Comparison of ENCODE assay signal across 11 mouse cellular contexts in genomic region chr16:23251445-23251773, GRCm38 (mm10). TPM values are rescaled to one million over a fixed set of nuclear protein-coding genes. Genes with fewer than 3 reads are reported as not detected.
A peak's percentile ranks its signal among the peaks of the same experiment; 100 is the strongest.
DNase-seq lines count a peak whose midpoint lies in the region; ATAC-seq lines count a peak whose summit lies in the region.
"Had no signal": no experiment of that assay in that cellular context is flagged by ENCODE, and none has a peak within 500 bp of the region (broad histone marks: within the 10 kb centered on the region; RNA-seq: fewer than 3 reads in every experiment).

No protein-coding gene starts in this region.

- 39% methylated on average over 2 of the region's 2 CpGs for WGBS in neural tube, embryonic 12.5 days
- WGBS in forebrain, embryonic 16.5 days = 75% methylated on average over 2 of the region's 2 CpGs
- WGBS in limb, embryonic 13.5 days = 77% methylated on average over 2 of the region's 2 CpGs
- WGBS in stomach, embryonic 16.5 days = 61% methylated on average over 2 of the region's 2 CpGs

- H3K9me3 ChIP-seq in neural tube, embryonic 12.5 days = no peaks in the 10 kb centered on the region
- no peaks in the 10 kb centered on the region for H3K9me3 ChIP-seq in forebrain, embryonic 16.5 days (ENCODE audit: control insufficient read depth, low read length)
- no peaks in the 10 kb centered on the region for H3K9me3 ChIP-seq in limb, embryonic 13.5 days
- H3K9me3 ChIP-seq in stomach, embryonic 16.5 days (replicated peaks; ENCODE audit: control insufficient read depth, low read length) = no peaks in the 10 kb centered on the region

- H3K4me1 ChIP-seq in neural tube, embryonic 12.5 days = peaks cover 49% of the 10 kb centered on the region
- peaks cover 32% of the 10 kb centered on the region for H3K4me1 ChIP-seq in forebrain, embryonic 16.5 days (replicated peaks; ENCODE audit: control insufficient read depth, insufficient read depth, low read length)
- peaks cover 50% of the 10 kb centered on the region for H3K4me1 ChIP-seq in limb, embryonic 13.5 days
- peaks cover 28% of the 10 kb centered on the region for H3K4me1 ChIP-seq in stomach, embryonic 16.5 days (ENCODE audit: control insufficient read depth, insufficient read depth, low read length)

- ATAC-seq in neural tube, embryonic 12.5 days (ENCODE audit: low FRiP score, low read depth) = peak; percentile 60; the same call in 1 of the 2 replicates
- peak; percentile 27 for ATAC-seq in forebrain, embryonic 16.5 days
- peak; percentile 38; the same call in 1 of the 2 replicates for ATAC-seq in limb, embryonic 13.5 days (ENCODE audit: low FRiP score, low read depth)
- no peak for ATAC-seq in stomach, embryonic 16.5 days (ENCODE audit: insufficient read depth, low FRiP score)

- DNase-seq in neural tube, embryonic 10.5 days (ENCODE audit: extremely low spot score, low spot score) = no peak
- DNase-seq in cerebellum, postnatal 25 days = no peak
- DNase-seq in spleen, adult 12 weeks (ENCODE audit: low spot score) = no peak
- DNase-seq: adrenal gland, postnatal 14 days; kidney, postnatal 25 days; right cerebral cortex, postnatal 14 days had no signal

- no peak overlapping the region for H3K9ac ChIP-seq in neural tube, embryonic 12.5 days
- no peak overlapping the region; the same call in 1 of the 2 replicates for H3K9ac ChIP-seq in forebrain, embryonic 16.5 days (replicated peaks; ENCODE audit: low read depth, low read length)
- H3K9ac ChIP-seq in limb, embryonic 13.5 days = no peak overlapping the region
- peak overlapping the region; percentile 3; the same call in 1 of the 2 replicates for H3K9ac ChIP-seq in stomach, embryonic 16.5 days (ENCODE audit: low read length)

- H3K27me3 ChIP-seq in neural tube, embryonic 12.5 days (replicated peaks) = no peaks in the 10 kb centered on the region
- H3K27me3 ChIP-seq in forebrain, embryonic 16.5 days (replicated peaks; ENCODE audit: control insufficient read depth, insufficient read depth, low read length) = no peaks in the 10 kb centered on the region
- no peaks in the 10 kb centered on the region for H3K27me3 ChIP-seq in limb, embryonic 13.5 days
- H3K27me3 ChIP-seq in stomach, embryonic 16.5 days (ENCODE audit: control insufficient read depth, insufficient read depth, low read length) = no peaks in the 10 kb centered on the region

- no peaks in the 10 kb centered on the region for H3K36me3 ChIP-seq in neural tube, embryonic 12.5 days
- no peaks in the 10 kb centered on the region for H3K36me3 ChIP-seq in forebrain, embryonic 16.5 days (ENCODE audit: control insufficient read depth, insufficient read depth)
- H3K36me3 ChIP-seq in limb, embryonic 13.5 days = no peaks in the 10 kb centered on the region; the same call in 1 of the 2 replicates
- no peaks in the 10 kb centered on the region for H3K36me3 ChIP-seq in stomach, embryonic 16.5 days (ENCODE audit: control insufficient read depth, insufficient read depth, low read length)

- 0 out of 2 replicates have a peak overlapping the region, but pooled peaks have one; percentile 42 for H3K27ac ChIP-seq in neural tube, embryonic 12.5 days
- H3K27ac ChIP-seq in forebrain, embryonic 16.5 days (ENCODE audit: low read length) = 0 out of 2 replicates have a peak overlapping the region, but pooled peaks have one; percentile 1
- no peak overlapping the region for H3K27ac ChIP-seq in limb, embryonic 13.5 days
- H3K27ac ChIP-seq in stomach, embryonic 16.5 days (ENCODE audit: low read length) = no peak overlapping the region

- H3K4me3 ChIP-seq in neural tube, embryonic 12.5 days = no peak overlapping the region
- H3K4me3 ChIP-seq in forebrain, embryonic 16.5 days (replicated peaks; ENCODE audit: low read length) = no peak overlapping the region
- H3K4me3 ChIP-seq in limb, embryonic 13.5 days = no peak overlapping the region
- no peak overlapping the region for H3K4me3 ChIP-seq in stomach, embryonic 16.5 days (replicated peaks; ENCODE audit: low read length)

- H3K4me2 ChIP-seq in neural tube, embryonic 12.5 days (replicated peaks) = peak overlapping the region; percentile 9; the same call in 1 of the 2 replicates
- H3K4me2 ChIP-seq in forebrain, embryonic 16.5 days (ENCODE audit: low read length) = no peak overlapping the region
- peak overlapping the region; percentile 23; the same call in 1 of the 2 replicates for H3K4me2 ChIP-seq in limb, embryonic 13.5 days (replicated peaks)
- H3K4me2 ChIP-seq in stomach, embryonic 16.5 days (ENCODE audit: low read depth, low read length) = no peak overlapping the region
- H3K4me2 ChIP-seq: heart, embryonic 11.5 days had no signal

RNA-seq across cellular contexts. Expression of gene St6gal1, which starts 26.9 kb away (rescaled TPM):
- 42.1 and 43.5 TPM in 2 replicates for polyA plus RNA-seq in neural tube, embryonic 12.5 days (2016; fragmentation: Nextera tagmentation; extraction: Ambion mirVana)
- 50.4 and 61.7 TPM in 2 replicates for polyA plus RNA-seq in forebrain, embryonic 16.5 days (2015; fragmentation: Nextera tagmentation; extraction: Ambion mirVana)
- polyA plus RNA-seq in limb, embryonic 13.5 days (2015; fragmentation: Nextera tagmentation; extraction: Ambion mirVana) = 20.3 and 20.6 TPM in 2 replicates
- 16.6 and 17.6 TPM in 2 replicates for polyA plus RNA-seq in stomach, embryonic 16.5 days (2015; fragmentation: Nextera tagmentation; extraction: Ambion mirVana)

Comparison
In these comparisons a context has a peak if more than half of its experiments do, and no peak if none do; other contexts are left out.
1. H3K27ac ChIP-seq: peak in neural tube, embryonic 12.5 days (single experiment) and forebrain, embryonic 16.5 days (single experiment); none in limb, embryonic 13.5 days (single experiment) and stomach, embryonic 16.5 days (single experiment).
2. H3K4me2 ChIP-seq: peak in neural tube, embryonic 12.5 days (single experiment) and limb, embryonic 13.5 days (single experiment); none in forebrain, embryonic 16.5 days (single experiment) and stomach, embryonic 16.5 days (single experiment).